Mouse (Mus musculus): ENCODE measurements at regions not wholly inside any gene's neighbourhood (a gene's known extent, or its start where the extent isn't known, plus 50 kb on each side); places are given as distances from the start of the nearest gene placed in this dataset.

- no peak for DNase-seq
Observed at GRCm38 (mm10) chr1:73857497-73857896, 266.8 kb downstream of the Tns1 start.

GRCm38 (mm10) chr1:73856811-73857210, 267.4 kb downstream of the Tns1 start:
- DNase-seq, result no peak

GRCm38 (mm10) chr1:73855306-73855705, 268.9 kb downstream of the Tns1 start:
- no peak for DNase-seq

GRCm38 (mm10) chr1:73853851-73854250, 270.4 kb downstream of the Tns1 start:
- DNase-seq, result no peak

- no peak for DNase-seq
Observed at GRCm38 (mm10) chr1:73850173-73851014, 273.9 kb downstream of the Tns1 start.

- DNase-seq, result no peak
Observed at GRCm38 (mm10) chr1:73848370-73848769, 275.9 kb downstream of the Tns1 start.

- DNase-seq, result no peak
Observed at GRCm38 (mm10) chr1:73847126-73847525, 277.1 kb downstream of the Tns1 start.

- no peak for DNase-seq
Observed at GRCm38 (mm10) chr1:73845115-73845514, 279.1 kb downstream of the Tns1 start.

GRCm38 (mm10) chr1:73844574-73844973, 279.7 kb downstream of the Tns1 start:
- DNase-seq, result no peak

- no peak for DNase-seq
Observed at GRCm38 (mm10) chr1:73839351-73839750, 284.9 kb downstream of the Tns1 start.

GRCm38 (mm10) chr1:73836680-73837079, 287.6 kb downstream of the Tns1 start:
- no peak for DNase-seq

- DNase-seq, result no peak
Observed at GRCm38 (mm10) chr1:73834566-73834965, 289.7 kb downstream of the Tns1 start.

GRCm38 (mm10) chr1:73830486-73831132, 293.6 kb downstream of the Tns1 start:
- no peak for DNase-seq

- DNase-seq, result peak; percentile 10
Observed at GRCm38 (mm10) chr1:73828996-73829395, 295.3 kb downstream of the Tns1 start.

GRCm38 (mm10) chr1:73826243-73826930, 297.9 kb downstream of the Tns1 start:
- DNase-seq, result peak; percentile 80

- DNase-seq, result no peak
Observed at GRCm38 (mm10) chr1:73824406-73825184, 299.7 kb downstream of the Tns1 start.

- DNase-seq, result no peak
Observed at GRCm38 (mm10) chr1:73823726-73824125, 300.5 kb downstream of the Tns1 start.

- no peak for DNase-seq
Observed at GRCm38 (mm10) chr1:73822616-73823015, 301.6 kb downstream of the Tns1 start.

GRCm38 (mm10) chr1:73820701-73821100, 303.5 kb downstream of the Tns1 start:
- DNase-seq, result no peak

GRCm38 (mm10) chr1:73807206-73807605, 317.0 kb downstream of the Tns1 start:
- DNase-seq, result no peak

GRCm38 (mm10) chr1:73805156-73805555, 319.1 kb downstream of the Tns1 start:
- DNase-seq, result no peak

- DNase-seq, result no peak
Observed at GRCm38 (mm10) chr1:73799996-73800395, 324.3 kb downstream of the Tns1 start.

GRCm38 (mm10) chr1:73799246-73799645, 325.0 kb downstream of the Tns1 start:
- no peak for DNase-seq

Measured in right cerebral cortex, adult 18-20 months (tissue).